Mouse (Mus musculus): ENCODE measurements around the gene Slc24a5. TPM values are rescaled to one million over a fixed set of nuclear protein-coding genes. Genes with fewer than 3 reads are reported as not detected.

The Slc24a5 gene
- polyA plus RNA-seq, 1 experiment from 2014 or later: 5.2 TPM

DNA sequence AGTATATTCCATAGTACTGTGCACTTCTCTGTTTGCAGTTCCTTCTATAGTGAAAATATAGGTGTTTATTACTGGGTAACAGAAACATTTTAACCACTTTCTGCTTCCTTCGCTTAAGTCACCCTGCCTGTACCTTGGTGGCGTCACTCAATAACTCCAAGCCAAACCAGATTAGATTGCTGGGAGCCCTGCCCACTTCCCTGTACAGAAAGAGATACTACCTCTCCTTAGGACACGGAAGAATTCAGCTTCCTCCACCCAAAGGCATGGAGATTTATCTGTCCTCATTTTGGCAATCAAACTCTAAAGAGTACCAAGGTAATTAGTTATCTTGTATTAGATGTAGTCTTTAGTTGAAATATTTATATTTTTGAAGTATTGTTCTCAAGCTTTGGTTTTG is 58.9 kb downstream of the Slc24a5 start:
- 88% methylated on average over 3 of the region's 3 CpGs for WGBS
- Histone ChIP-seq H3K27me3 (ENCODE audit: low read depth, poor library complexity, severe bottlenecking) (no peaks in the 10 kb centered on the region), H3K36me3 (no peaks in the 10 kb centered on the region), H3K4me3 (no peak overlapping the region), H3K9me3 (replicated peaks) (no peaks in the 10 kb centered on the region), H3K4me1 (peaks cover 5% of the 10 kb centered on the region), H3K27ac (no peak overlapping the region)
- DNase-seq (ENCODE audit: low spot score): no peak

DNA sequence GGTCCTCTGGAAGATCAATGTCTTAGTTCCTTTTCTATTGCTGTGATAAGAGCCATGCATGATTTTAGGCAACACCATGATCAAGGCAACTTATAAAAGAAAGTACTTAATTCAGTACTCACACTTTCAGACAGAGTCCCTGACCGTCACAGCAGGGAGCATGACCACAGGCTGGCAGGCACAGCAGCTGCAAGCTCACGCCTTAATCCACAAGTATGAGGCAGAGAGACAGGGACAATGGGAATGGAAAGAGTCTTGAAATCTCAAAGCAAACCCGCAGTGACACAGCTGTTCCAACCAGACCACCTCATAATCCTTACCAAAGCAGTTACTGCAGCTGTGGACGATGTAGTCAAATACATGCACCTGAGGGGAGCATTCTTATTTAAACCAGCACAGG is 66.2 kb downstream of the Slc24a5 start:
- WGBS: 42% methylated on average over 4 of the region's 4 CpGs
- no peaks in the 10 kb centered on the region for H3K9me3 ChIP-seq (replicated peaks)
- no peaks in the 10 kb centered on the region for H3K36me3 ChIP-seq
- peaks cover 12% of the 10 kb centered on the region for H3K4me1 ChIP-seq
- DNase-seq (ENCODE audit: low spot score): no peak
- no peak overlapping the region for H3K27ac ChIP-seq
- 0 out of 2 replicates have a peak, but pooled peaks cover 5% of the 10 kb centered on the region for H3K27me3 ChIP-seq (ENCODE audit: low read depth, poor library complexity, severe bottlenecking)
- H3K4me3 ChIP-seq: no peak overlapping the region

DNA sequence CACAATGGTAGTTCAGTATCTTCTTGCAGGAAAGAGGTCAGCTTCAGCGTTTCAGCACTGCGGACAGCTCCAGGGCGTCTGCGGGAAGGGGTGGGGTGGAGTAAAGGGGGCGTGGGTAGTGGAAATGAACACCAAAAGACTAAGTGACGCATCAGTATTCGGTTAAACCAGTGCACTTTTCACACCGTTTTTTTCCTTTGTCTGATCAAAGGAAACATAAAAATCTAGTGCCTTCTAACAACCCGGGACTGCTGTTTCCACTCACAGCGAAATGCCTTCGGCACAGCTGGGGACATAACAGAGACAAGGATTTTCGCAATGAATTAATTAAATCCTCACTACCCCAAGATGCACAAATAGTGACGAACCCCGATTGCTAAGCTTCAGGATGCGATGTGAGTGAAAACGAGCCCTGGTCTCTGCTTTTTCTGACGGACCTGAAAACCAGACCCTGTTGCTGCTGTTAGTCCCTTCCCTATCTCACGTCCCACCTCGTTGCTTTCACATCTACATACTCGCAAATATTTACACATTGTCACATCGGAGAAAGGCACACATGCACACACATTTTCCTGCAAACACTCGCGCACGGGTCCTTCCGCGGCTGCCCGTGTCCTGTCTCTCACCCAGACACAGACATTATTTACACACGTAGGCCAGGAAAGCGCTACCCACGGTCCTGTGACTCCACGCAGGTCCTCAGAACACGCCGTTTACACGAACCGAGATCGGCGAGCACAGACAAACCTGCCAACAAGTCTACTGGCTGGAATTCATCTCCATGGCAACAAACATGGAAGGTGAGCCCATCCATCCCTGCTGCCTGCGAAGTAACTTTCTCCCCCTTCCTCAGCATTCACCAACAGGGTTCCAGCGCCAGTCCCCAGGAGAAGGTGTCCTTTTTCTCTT is 68.2 kb downstream of the Slc24a5 start, which contains the start of gene Ctxn2:
Gene Ctxn2 (plus strand): TSS at position 790 of the 909 bp plus-strand sequence.
- H3K4me3 ChIP-seq: peak within 1 kb of the TSS; percentile 43
- H3K27ac ChIP-seq: no peak within 1 kb of the TSS
- peaks cover 12% of the 10 kb centered on the region for H3K4me1 ChIP-seq
- DNase-seq (ENCODE audit: low spot score): peak; percentile 94
- H3K9me3 ChIP-seq (replicated peaks): no peaks in the 10 kb centered on the region
- H3K36me3 ChIP-seq: no peaks in the 10 kb centered on the region
- H3K27me3 ChIP-seq (ENCODE audit: low read depth, poor library complexity, severe bottlenecking): 0 out of 2 replicates have a peak, but pooled peaks cover 5% of the 10 kb centered on the region
- 2% methylated on average over 39 of the region's 39 CpGs for WGBS

DNA sequence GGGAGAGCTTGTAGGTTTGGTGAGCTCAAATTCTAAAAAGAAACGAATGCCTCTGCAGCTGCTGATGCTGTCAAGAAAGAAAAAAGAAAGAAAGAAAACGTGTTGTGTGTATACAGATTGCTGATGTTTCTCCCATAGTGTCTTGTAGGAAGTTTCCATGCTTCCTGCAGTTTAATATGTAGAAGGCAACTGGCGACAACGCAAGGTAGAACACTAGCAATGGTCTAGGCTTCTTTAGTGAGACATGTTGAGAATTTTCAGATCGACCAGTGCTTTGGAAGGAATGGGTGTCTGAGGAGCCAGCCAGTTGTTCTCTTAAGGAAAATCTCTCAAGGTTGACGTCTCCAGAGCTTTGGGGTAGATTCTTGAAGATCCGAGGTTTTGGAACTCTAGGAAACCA is 68.9 kb downstream of the Slc24a5 start:
- Histone ChIP-seq H3K36me3 (no peaks in the 10 kb centered on the region), H3K27me3 (ENCODE audit: low read depth, poor library complexity, severe bottlenecking) (0 out of 2 replicates have a peak, but pooled peaks cover 5% of the 10 kb centered on the region), H3K4me1 (peaks cover 12% of the 10 kb centered on the region), H3K27ac (no peak overlapping the region), H3K9me3 (replicated peaks) (no peaks in the 10 kb centered on the region), H3K4me3 (no peak overlapping the region; the same call in 1 of the 2 replicates)
- no peak for DNase-seq (ENCODE audit: low spot score)
- 31% methylated on average over 7 of the region's 7 CpGs for WGBS

Other genes starting within 250 kb of the Slc24a5 start
- 117 and 126 TPM in 2 replicates for gene Myef2, start 55.5 kb downstream of the Slc24a5 start, polyA plus RNA-seq (2016; fragmentation: Nextera tagmentation; extraction: Ambion mirVana)
- gene Ctxn2, start 68.6 kb downstream of the Slc24a5 start, polyA plus RNA-seq (2016; fragmentation: Nextera tagmentation; extraction: Ambion mirVana): not detected in 2 replicates
- not detected in 2 replicates for gene Slc12a1, start 84.4 kb downstream of the Slc24a5 start, polyA plus RNA-seq (2016; fragmentation: Nextera tagmentation; extraction: Ambion mirVana)
- gene Dut, start 179.1 kb downstream of the Slc24a5 start, polyA plus RNA-seq (2016; fragmentation: Nextera tagmentation; extraction: Ambion mirVana): 257 and 309 TPM in 2 replicates